ENCODE assay signal across 8 mouse cellular contexts in the genomic region with DNA sequence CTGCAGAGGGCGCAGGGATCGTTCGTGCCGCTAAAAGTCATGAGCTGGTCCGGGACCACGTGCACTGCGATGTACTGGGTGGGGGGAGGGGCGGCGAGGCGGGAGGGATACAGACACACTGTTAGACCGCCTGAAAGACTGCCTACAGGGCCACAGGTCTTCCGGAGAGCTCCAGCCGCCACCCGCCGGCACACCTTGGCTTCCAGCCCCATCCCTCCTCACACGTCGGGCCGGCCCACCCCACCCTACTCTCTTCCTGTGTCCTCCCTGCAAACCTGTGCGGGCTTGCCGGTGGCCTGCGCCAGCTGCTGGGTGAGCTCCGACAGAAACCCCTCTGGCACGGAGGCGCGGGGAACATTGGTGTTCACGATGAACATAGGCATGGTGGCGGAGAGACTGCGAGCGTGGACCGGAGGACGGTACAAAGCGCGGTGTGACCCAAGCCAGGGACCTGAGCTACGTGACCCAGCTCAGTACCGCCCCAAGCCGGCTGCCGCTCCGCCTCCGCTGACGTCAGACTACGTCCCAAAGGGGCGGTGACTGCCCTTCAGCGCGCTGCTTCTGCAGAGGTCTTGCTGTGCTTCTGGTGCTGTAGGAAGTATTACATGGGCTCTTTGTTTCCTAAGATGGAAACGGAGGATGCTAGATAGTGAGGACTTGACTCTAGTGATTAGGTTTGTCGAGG. TPM values are rescaled to one million over a fixed set of nuclear protein-coding genes. Genes with fewer than 3 reads are reported as not detected.
A peak's percentile ranks its signal among the peaks of the same experiment; 100 is the strongest.
DNase-seq lines count a peak whose midpoint lies in the region; ATAC-seq and TF ChIP-seq lines count a peak whose summit lies in the region.
"Not testable (repeated sequence)": the region's sequence is repeated elsewhere in the genome, so short reads cannot be mapped to it uniquely, and the experiment has no call there.

A gene (minus strand): TSS at position 455 of the 685 bp plus-strand sequence.

- DNase-seq in 3134 (ENCODE audit: extremely low read depth, insufficient read length, low spot score): peak; percentile 98
- peak; percentile 92 for DNase-seq in adrenal gland, postnatal 36 days
- DNase-seq in heart, adult 2 months: peak; percentile 90 to 92
- DNase-seq in kidney, adult 9 months: peak; percentile 92
- DNase-seq in limb, embryonic 14.5 days (ENCODE audit: low spot score): peak; percentile 92
- peak; percentile 94 for DNase-seq in midbrain, postnatal 0 days (ENCODE audit: low spot score)
- peak; percentile 72 to 85 for DNase-seq in spleen, postnatal 14 days (ENCODE audit: low spot score in 2 of 2)

- peak within 1 kb of the TSS; percentile 72 for H3K4me3 ChIP-seq in embryonic facial prominence, embryonic 13.5 days
- H3K4me3 ChIP-seq in heart, adult 2 months: peak within 1 kb of the TSS; percentile 88
- H3K4me3 ChIP-seq in limb, embryonic 14.5 days (replicated peaks; ENCODE audit: low read length): peak within 1 kb of the TSS; percentile 69
- peak within 1 kb of the TSS; percentile 49 for H3K4me3 ChIP-seq in midbrain, postnatal 0 days (ENCODE audit: low read depth, low read length)

- peak; percentile 87 for TF ChIP-seq POLR2A in heart, adult 2 months (IDR thresholded peaks at IDR 0.05; ENCODE audit: insufficient read depth, low read depth, low read length)
- peak; percentile 70; the same call in 1 of the 2 replicates for TF ChIP-seq POLR2A in limb, embryonic 14.5 days (IDR thresholded peaks at IDR 0.05; ENCODE audit: borderline replicate concordance, extremely low read depth, insufficient read depth, insufficient read length)

- not testable (repeated sequence) for H3K79me2 ChIP-seq in heart, adult 2 months (replicated peaks; ENCODE audit: control insufficient read depth, insufficient read depth, low read length)

- ATAC-seq in embryonic facial prominence, embryonic 13.5 days (ENCODE audit: insufficient number of reproducible peaks, insufficient read depth, low FRiP score, low TSS enrichment, low read depth): peak; percentile 96
- peak; percentile 97 for ATAC-seq in limb, embryonic 14.5 days (ENCODE audit: low FRiP score, low read depth)
- ATAC-seq in midbrain, postnatal 0 days (ENCODE audit: low FRiP score): peak; percentile 95

- H3K9me3 ChIP-seq in embryonic facial prominence, embryonic 13.5 days; limb, embryonic 14.5 days (ENCODE audit: control insufficient read depth, low read length); midbrain, postnatal 0 days (ENCODE audit: low read length): not testable (repeated sequence)

- H3K9ac ChIP-seq in embryonic facial prominence, embryonic 13.5 days: peak within 1 kb of the TSS; percentile 90
- H3K9ac ChIP-seq in heart, adult 2 months (ENCODE audit: low read depth, low read length): peak within 1 kb of the TSS; percentile 66
- peak within 1 kb of the TSS; percentile 88 for H3K9ac ChIP-seq in limb, embryonic 14.5 days (ENCODE audit: low read depth, low read length, severe bottlenecking)
- H3K9ac ChIP-seq in midbrain, postnatal 0 days (replicated peaks; ENCODE audit: low read length, poor library complexity, severe bottlenecking): peak within 1 kb of the TSS; percentile 80

- not testable (repeated sequence) for TF ChIP-seq EP300 in heart, adult 2 months (IDR thresholded peaks at IDR 0.05; ENCODE audit: insufficient read depth, low read depth, low read length)

- not testable (repeated sequence) for TF ChIP-seq CTCF in heart, adult 2 months (IDR thresholded peaks at IDR 0.05); midbrain, postnatal 0 days (IDR thresholded peaks at IDR 0.05)

- peak within 1 kb of the TSS; percentile 80 for H3K4me2 ChIP-seq in embryonic facial prominence, embryonic 13.5 days
- H3K4me2 ChIP-seq in limb, embryonic 14.5 days (replicated peaks; ENCODE audit: low read depth, low read length, severe bottlenecking): peak within 1 kb of the TSS; percentile 74
- H3K4me2 ChIP-seq in midbrain, postnatal 0 days (ENCODE audit: low read depth, low read length, poor library complexity, severe bottlenecking): peak within 1 kb of the TSS; percentile 64

- peaks cover 29% of the 10 kb centered on the region for H3K4me1 ChIP-seq in embryonic facial prominence, embryonic 13.5 days
- H3K4me1 ChIP-seq in heart, adult 2 months (ENCODE audit: control insufficient read depth, insufficient read depth, low read length); midbrain, postnatal 0 days (ENCODE audit: insufficient read depth, low read length): not testable (repeated sequence)
- peaks cover 16% of the 10 kb centered on the region for H3K4me1 ChIP-seq in limb, embryonic 14.5 days (ENCODE audit: control insufficient read depth, insufficient read depth, low read length)

- under 1% methylated on average over 46 of the region's 46 CpGs for WGBS in embryonic facial prominence, embryonic 13.5 days
- WGBS in heart, adult 2 months: under 1% methylated on average over 46 of the region's 46 CpGs
- WGBS in limb, embryonic 14.5 days: 0% methylated on average over 17 of the region's 46 CpGs
- under 1% methylated on average over 39 of the region's 46 CpGs for WGBS in midbrain, postnatal 0 days

- H3K27me3 ChIP-seq in embryonic facial prominence, embryonic 13.5 days; heart, adult 2 months (ENCODE audit: control insufficient read depth, insufficient read depth, low read length); limb, embryonic 14.5 days (ENCODE audit: control insufficient read depth, insufficient read depth, low read length); midbrain, postnatal 0 days (ENCODE audit: insufficient read depth, low read length): not testable (repeated sequence)

- intact Hi-C loops in heart, adult 2 months (cut with DNase I): loop anchor here (2.0 kb wide), 1 partner anchor 17 kb away; no protein-coding TSS in a partner anchor

- H3K36me3 ChIP-seq in embryonic facial prominence, embryonic 13.5 days: peaks cover 19% of the 10 kb centered on the region
- H3K36me3 ChIP-seq in heart, adult 2 months (ENCODE audit: control insufficient read depth, insufficient read depth, low read length): not testable (repeated sequence)
- H3K36me3 ChIP-seq in limb, embryonic 14.5 days (ENCODE audit: control insufficient read depth, insufficient read depth, low read length): peaks cover 20% of the 10 kb centered on the region
- peaks cover 15% of the 10 kb centered on the region; the same call in 1 of the 2 replicates for H3K36me3 ChIP-seq in midbrain, postnatal 0 days (ENCODE audit: insufficient read depth, low read length)

- H3K27ac ChIP-seq in embryonic facial prominence, embryonic 13.5 days: peak within 1 kb of the TSS; percentile 95
- peak within 1 kb of the TSS; percentile 84 for H3K27ac ChIP-seq in heart, adult 2 months
- peak within 1 kb of the TSS; percentile 96 for H3K27ac ChIP-seq in limb, embryonic 14.5 days (replicated peaks; ENCODE audit: low read depth, low read length)
- peak within 1 kb of the TSS; percentile 86 for H3K27ac ChIP-seq in midbrain, postnatal 0 days (ENCODE audit: low read depth, low read length)

RNA-seq across cellular contexts. Expression of the gene that starts here (rescaled TPM):
- total RNA-seq in adrenal gland, postnatal 36 days (2021): 100 to 1,000 TPM; 313 to 319 TPM
- 1,667 and 1,727 TPM in 2 replicates for polyA plus RNA-seq in embryonic facial prominence, embryonic 13.5 days (2015; fragmentation: Nextera tagmentation; extraction: Ambion mirVana)
- total RNA-seq in heart, adult 2 months (2021): 100 to 1,000 TPM; 200 to 220 TPM
- 375 and 556 TPM in 2 replicates for polyA plus RNA-seq in heart, adult 2 months (2012; rRNA removed)
- polyA plus RNA-seq in limb, embryonic 14.5 days (2012; rRNA removed): 1,684 and 2,799 TPM in 2 replicates
- polyA plus RNA-seq in limb, embryonic 14.5 days (2014; fragmentation: Nextera tagmentation; extraction: Ambion mirVana): 1,598 and 1,615 TPM in 2 replicates
- total RNA-seq in midbrain, postnatal 0 days (2014; rRNA removed): 736 and 976 TPM in 2 replicates
- polyA plus RNA-seq in midbrain, postnatal 0 days (2015; fragmentation: Nextera tagmentation; extraction: Ambion mirVana): 1,685 and 1,800 TPM in 2 replicates

Comparison
In these comparisons a context has a peak if more than half of its experiments do, and no peak if none do; other contexts are left out.
1. Peak in every context shown above with its lines: DNase-seq, ATAC-seq, H3K4me3 ChIP-seq and H3K27ac ChIP-seq.